Mouse (Mus musculus) megakaryocyte, adult 5-6 weeks (primary cell): ENCODE results near the gene Cstb. TPM values are rescaled to one million over a fixed set of nuclear protein-coding genes. Genes with fewer than 3 reads are reported as not detected.
"Not testable (repeated sequence)": the region's sequence is repeated elsewhere in the genome, so short reads cannot be mapped to it uniquely, and the experiment has no call there.

ENCODE experiments used
- ATAC-seq: 2 replicates; pipeline ENCODE4 v1.8.0; 2016; ENCODE audit warnings: mild to moderate bottlenecking, inconsistent platforms; ENCODE audit not compliant: poor library complexity, severe bottlenecking
- total RNA-seq, 2 experiments: library from RNA; stranded (forward) in 1 of 2; stranded (reverse) in 1 of 2; fragments of 153-499, 151-499 nt in 1 of 2; fragments of 221-1000, 200-1000 nt in 1 of 2; gene quantifications; 2 replicates each; pipeline versions ENCODE4 v1.2.3 to v1.2.4; 2015 to 2017

Cstb gene
- total RNA-seq, 2 experiments from 2014 or later = 119 to 122 TPM

DNA sequence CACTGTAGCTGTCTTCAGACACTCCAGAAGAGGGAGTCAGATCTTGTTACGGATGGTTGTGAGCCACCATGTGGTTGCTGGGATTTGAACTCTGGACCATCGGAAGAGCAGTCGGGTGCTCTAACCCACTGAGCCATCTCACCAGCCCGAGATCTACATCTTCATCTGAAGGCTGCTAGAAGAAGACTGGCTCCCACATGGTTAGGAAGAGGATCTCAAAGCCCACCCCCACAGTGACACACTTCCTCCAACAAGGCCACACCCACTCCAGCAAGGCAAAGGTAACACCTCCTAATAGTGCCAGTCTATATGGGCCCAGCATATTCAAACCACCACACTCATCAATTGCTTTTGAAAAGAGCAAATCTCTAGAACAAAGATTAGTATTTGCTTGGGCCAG is 10.5 kb upstream of the Cstb start:
- not testable (repeated sequence) for ATAC-seq

DNA sequence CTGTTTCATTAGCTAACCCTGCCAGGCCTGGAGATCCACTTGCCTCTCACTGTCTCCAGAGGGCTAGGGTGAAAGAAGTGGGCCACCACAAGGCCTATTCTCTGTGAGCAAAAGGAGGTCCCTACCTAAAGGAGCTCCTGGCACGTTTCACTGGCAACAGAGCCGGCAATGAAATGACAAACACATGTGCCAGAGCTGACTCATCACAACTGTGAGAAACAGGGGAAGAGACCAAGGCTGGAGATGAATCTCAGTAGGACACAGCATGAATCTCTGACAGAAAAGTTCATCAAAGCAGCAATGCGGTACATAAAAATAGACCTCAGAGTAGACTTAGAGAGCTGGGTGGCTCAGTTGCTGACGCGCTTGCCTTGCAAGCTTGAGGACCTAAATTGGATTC is 7.6 kb upstream of the Cstb start:
- no peak for ATAC-seq

DNA sequence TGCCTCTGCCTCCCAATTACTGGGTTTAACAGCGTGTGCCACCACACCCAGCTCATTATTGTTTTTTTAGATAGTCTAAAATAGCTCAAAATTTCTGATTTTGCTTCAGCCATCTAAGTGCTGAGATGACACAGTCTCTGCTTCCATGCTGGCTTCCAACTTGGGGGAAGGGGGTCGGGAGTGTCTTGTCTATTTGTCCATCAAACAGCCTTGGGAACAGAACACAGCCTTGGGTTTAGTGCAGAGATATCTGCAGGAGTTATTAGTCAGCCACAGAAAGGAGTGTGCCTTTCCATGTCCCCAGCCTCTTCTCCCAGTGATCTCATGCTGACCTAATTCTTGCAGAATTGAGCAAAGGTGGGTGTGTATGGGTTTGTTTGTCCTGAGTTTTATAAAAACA is 6.7 kb upstream of the Cstb start:
- no peak for ATAC-seq

DNA sequence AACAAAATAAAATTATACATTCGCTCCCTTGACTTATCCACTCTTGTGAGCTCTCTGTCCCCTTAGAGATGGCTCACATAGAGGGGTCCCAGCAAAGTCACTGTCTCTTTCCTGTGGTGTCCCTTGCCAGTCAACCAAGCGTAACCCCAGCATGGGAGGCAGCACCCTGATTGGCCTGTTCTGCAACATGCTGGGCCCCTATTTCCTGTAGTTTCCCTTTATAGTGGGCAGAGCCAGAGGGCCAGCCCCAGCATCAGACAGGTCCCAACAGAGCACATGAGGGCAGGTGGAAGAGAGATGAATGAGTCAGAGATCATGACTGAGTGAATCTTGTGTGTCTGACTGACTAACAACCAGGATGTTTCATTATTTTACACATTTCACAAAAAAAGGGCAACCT is 4.5 kb upstream of the Cstb start:
- ATAC-seq = no peak

DNA sequence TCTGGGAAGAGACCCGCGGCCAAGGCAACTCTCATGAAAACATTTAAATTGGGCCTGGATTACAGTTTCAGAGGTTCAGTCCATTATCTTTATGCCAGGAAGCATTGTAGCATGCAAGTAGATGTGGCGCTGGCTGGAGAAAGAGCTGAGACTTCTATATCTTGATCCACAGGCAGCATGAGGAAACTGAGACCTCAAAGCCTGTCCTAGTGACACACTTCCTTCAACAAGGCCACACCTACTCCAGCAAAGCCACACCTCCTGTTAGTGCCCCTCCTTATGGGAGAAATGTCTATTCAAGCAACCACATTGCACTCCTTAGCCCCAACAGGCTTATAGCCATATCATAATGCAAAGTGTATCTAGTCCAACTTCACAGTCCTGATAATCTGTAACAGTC is 2.9 kb upstream of the Cstb start:
- ATAC-seq = no peak

DNA sequence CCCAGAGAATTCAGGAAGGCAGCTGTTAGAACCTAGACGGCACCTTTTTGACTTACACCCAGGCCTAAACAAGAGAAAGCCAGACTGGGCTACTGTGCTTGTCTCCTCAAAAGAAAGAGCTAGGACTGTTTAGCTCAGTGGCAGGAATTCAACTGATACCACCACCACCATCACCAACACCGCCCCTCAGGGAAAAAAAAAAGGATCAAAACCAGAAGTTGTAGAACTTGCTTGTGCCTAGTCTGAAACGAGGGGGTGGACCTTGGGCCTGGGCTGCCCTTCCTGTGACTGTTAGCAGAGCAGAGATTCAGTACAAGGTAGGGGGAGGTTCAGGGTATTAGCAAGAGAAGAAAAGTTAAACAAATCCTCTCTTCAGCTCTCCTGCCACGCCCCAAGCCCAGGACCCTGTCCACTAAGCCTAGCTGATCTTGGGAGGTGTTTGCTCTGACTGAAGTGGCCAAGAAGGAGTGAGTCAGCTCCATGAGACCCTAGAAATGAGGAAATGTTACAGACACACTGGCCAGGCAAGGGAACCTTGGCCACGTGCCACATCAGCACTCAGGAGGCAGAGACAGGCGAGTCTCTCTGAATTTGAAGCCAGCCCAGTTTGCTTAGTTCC is 757 bp downstream of the Cstb start:
- peak; percentile 40 for ATAC-seq

DNA sequence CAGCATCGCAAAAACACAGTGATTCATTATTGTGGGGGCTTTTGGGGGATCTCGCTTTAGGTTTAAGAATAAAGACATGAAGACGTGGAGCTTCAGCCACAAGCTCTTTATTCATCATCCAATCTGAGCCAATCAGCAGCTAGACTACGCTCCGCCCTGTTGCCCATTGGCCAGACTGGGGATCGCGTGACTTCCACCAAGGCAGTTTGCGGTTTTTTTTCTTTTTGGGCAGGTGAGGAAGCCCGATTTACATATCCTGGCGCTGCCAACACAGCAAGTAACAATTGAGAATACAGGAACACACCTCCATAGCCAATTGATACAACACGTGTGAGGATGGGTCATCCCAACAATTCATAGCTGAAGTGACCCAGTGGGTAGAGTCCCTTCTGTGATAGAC is 2.6 kb downstream of the Cstb start:
- ATAC-seq = no peak

DNA sequence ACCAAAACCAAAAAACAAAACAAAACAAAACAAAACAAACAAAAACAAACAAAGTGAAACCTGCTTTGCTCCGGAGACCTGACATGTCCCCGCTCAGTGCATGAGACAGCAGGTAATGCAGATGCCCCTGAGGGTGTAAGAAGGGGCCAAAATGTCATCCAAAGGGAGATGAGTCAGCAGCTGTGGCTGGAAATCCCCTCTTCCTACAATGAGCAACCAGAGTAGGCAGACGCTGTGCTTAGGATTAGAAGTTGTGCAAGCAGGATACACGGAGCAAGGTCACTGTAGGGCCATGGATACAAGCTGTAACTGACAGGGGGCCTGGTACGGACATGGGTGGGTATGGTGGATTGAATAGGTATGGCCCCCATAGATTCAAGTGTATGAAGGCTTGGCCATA is 3.7 kb downstream of the Cstb start:
- no peak for ATAC-seq

DNA sequence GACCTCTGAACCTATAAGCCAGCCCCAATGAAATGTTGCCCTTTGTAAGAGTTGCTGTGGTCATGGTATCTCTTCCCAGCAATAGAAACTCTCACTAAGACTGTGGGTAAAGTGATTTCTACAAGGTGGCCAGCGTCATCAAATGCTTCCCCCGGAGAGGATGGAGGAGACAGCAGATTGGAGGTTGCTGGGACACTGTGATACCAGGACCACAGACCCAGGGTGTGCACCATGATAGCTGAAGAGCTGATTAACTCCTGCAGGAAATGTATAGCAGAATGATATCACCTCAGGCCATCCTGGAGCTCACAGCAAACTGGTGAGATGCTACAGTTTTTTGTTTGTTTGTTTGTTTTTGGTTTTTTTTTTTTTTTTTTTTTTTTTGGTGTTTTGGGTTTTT is 4.3 kb downstream of the Cstb start:
- ATAC-seq = no peak

DNA sequence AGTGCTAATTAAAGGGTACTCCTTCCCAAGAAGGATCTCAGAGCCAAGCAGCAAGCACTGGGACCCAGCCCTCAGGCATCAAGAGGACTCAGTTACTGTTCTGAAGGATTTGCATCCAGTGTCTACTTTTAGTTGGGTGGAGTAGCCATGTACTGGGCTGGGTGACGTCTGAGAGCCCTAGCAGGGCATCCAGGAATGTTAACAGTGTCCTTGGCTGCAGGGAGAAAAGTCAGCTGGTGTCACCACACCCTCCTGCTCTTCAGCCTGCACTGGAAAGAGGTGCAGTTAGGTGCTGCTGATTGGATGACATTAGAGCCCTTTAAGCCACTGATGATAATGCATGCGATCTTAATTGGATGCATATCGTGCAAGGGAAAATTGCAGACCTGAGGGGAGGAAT is 7.4 kb downstream of the Cstb start:
- ATAC-seq = no peak

DNA sequence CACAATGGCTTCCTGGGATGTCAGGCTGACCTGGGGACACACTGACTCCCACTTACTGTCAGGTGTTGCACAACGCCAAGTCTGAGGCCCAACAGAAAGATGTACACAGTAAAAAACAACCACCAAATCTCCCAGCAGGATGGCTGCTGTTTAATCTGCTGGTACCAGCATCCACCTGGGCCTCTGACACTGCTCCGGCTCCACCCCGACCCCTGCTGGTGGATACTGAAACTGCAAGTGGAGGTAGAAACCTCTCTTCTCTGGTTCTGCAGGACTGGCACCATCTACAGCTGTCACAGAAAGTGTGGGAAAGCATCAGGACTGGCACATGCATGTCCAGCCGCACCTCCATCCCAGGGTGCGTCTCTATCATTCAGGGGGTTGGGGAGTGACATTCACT is 12.6 kb downstream of the Cstb start:
- ATAC-seq = peak; percentile 70

DNA sequence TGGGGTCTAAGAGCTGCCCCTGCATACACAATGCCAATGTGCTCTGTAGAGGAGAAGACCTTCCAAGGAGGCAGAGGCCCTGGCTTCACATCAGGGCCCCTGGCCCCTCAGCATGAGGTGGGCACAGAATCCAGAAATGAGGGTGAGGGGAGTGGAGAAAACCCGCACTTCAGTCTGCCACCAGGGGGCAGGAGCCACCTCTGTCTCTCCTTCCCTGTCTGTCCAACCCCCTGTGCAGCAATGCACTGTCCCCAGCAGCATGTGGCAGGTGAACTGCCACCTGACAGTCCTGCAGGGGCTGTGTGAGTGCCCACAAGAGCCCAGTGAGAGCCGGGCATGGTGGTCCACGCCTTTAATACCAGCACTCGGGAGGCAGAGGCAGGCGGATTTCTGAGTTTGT is 14.1 kb downstream of the Cstb start:
- 0 out of 2 replicates have a peak, but pooled peaks have one; percentile 34 for ATAC-seq

DNA sequence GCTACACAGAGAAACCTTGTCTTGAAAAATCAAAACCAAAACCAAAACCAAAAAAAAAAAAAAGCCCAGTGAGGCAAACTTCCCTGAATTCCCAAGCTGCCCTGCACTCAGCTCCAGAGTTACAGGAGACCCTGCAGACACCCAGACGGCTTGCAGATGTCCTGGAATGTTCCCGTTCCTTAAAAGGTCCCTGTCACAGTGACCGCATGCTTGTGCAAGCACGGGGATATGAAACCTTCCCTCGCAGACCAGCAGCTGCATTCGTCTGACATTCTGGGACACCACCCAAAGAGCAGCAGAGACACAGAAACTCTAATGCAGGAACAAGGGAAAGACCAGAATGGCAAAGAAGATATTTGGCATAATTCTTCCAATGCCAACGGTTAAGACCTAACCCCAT is 14.5 kb downstream of the Cstb start:
- ATAC-seq = peak; percentile 74

DNA sequence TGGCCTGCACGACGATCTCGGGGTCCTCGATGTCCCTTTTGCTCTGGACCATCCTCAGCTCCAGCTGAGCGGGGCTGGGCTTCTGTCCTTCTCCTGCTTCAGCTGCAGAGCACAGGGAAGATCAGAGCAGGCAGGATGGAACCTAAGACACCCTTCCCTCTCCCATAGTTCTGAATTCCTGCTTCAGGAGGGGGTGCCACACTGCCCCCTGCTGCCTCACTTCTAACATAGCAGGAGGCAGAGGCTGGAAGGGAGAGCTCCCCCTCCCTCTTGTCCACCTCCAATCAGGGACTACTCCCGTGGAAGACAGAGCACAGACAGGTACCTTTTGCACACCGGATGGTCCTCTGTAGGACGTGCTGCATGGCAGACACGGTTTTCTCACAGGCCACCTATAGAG is 15.3 kb downstream of the Cstb start:
- ATAC-seq = peak; percentile 43; the same call in 1 of the 2 replicates

DNA sequence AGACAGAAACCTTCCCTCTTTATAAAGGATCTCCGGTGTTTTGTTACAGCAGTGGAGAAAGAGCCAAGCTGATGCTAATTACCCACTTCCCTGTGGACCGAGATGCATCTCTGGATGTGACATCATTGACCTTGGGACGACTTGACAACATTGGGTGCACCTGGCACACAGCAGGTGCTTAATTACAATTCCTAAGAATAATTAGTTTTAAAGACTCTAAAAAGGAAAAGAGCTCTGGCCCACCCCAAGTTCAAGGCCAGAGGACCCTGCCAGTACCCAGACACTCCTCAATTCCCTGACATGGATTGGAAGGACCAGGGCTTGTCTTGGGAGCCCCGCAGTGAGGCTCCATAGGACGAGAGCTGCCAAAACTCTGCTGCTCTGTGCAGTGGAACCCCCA is 16.1 kb downstream of the Cstb start:
- no peak for ATAC-seq

DNA sequence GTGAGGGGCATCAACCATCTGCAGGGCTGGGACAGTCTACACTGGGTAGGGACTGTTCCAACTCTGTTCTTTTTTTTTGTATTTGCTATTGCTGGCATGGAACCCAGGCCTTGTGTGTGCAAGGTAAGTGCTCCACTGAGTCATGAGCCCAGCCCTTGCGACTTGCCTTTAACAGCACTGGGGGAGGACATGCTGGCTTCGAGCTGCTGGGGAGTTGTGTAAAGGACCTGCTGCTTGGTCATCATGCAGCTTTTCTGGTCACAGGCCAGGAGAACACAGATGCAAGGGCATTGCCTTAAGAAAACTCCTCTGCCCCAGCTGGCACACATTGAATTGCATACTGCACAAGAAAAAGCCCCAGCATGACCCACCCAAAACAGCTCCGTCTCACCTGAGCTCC is 16.8 kb downstream of the Cstb start:
- no peak for ATAC-seq

DNA sequence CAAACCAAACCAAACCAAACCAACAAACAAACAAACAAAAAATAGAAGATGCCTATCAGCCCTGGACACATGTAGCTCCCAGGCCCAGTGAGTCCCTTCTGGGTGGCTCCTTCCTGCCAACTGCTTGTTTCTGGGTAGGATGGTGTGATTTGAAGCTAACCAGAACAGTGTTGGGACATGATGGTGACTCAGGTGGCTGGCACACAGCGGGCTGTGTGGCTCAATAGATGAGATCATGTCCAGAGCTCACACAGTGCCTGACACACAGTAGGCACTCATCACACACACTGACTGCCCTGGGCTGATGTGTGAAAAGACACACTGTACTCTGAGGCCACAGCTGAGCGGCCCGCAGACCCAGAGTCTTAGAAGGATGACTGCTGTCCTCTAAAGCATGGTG is 20.7 kb downstream of the Cstb start:
- ATAC-seq = no peak

DNA sequence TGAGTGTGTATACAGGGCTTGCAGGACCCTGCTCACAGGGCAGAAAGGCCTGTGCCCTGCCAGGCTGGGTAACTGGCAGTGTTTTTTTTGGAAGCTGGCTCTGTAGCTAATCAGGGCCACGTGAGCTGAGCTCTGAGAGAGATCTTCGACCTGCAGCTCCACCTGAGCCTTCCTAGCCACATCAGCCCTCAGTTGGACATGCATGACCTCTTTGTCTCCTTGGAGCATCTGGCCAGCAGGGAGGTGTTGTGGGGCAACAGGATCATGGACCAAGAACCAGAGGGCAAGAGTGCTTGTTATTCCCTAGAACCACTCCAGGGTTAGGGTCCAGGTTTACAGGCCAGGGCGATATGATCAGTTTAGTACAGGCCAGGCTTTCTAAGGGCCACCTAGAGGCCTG is 21.9 kb downstream of the Cstb start:
- ATAC-seq = no peak

DNA sequence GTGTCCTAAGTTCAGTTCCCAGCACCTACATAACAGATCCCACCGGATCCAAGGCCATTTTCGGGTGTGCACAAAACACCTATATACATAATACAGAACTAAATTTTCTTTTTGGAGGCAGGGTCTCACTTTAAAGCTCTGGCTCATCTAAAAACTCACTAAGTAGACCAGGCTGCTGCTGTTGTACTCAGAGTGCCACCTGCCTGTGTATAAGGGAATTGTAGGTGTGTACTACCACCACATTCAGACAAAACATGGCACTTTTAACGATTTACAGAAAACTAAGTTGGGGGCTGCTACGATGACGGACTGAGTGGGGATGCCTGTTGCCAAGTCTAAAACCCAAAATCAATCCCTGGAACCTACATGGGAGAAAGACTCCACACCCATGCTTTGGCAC is 25.3 kb downstream of the Cstb start:
- ATAC-seq = no peak

DNA sequence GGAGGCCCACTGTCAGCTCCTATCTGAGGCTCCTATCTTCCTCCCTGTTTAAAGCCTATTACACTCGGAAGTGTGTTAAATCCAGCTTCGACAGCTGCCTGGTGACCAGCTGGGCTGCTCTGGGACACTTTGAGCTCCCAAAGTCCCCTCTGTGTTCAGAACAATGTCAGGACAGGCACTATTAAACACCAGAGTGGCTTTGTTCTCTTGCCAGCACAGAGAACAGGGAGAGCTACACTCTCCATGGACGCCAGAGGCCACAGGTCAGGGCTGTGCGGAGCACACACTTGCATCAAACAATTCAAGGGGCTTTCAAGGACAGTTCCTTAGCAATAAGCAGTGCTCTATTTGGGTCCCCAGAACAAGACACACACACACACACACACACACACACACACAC is 27.2 kb downstream of the Cstb start:
- no peak for ATAC-seq

DNA sequence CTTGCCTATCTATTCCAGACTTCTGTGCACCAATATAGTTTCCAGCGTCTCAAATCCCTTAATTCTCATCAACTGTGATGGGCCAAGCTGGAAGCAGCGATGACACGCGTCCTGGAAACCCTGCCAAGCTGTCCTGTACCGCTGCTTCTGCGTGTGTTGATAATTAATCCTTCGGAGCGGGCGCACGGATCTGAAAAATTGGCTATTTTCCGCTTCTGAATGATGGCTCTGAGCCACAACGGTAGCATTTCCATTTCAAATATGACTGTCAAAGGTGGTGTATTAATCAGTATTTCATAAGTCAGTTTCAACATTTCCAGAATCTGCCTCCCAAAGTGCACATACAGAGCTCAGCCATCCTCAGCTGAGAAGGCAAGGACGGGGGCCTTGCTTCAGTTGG is 31.2 kb downstream of the Cstb start:
- no peak for ATAC-seq

DNA sequence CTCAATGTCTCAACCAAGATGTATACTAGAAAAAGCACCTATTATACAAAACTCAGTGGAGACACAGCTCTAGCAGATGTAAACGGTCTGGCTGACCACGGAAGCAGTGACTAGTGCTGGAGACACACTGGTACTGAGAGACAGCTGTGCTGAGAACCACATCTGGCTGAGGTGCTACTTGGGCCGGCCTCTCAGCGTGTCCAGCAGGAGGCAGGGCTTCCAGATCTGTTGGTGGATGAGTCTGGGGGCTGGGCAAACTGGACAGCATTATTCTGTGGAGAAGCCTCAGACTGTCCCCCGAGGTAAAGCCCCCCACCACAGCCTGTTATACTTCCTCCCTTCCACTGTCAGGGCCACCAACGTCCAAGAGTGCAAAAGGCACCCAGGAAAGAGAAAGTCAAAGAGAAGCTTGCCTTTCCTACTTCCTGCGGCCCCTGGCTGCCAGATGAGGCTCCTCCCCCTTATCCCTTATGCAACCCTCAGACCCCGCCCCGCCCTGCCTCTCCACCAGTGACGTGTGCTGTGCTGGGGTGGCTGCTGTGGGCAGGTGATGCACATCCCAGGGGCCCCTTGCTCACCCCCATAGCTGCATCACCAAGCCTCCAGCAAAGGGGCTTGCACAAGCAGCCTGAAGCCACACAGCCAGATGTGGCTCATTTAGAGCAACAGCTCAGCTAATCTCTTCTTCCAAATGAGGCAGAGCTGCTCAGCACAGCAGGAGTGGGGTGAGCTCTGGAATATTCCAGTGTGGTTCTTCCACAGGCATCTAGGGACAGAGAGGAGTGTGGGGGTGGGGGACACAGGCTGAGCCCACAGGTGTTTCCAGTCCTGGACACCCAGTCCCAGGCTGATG is 32.3 kb downstream of the Cstb start:
- ATAC-seq = peak; percentile 90
